Mouse (Mus musculus) CD4-positive, CD25-positive, alpha-beta regulatory T cell, adult 2 months (primary cell): ENCODE results near the gene Stmnd1.
"Not testable (repeated sequence)": the region's sequence is repeated elsewhere in the genome, so short reads cannot be mapped to it uniquely, and the experiment has no call there.

Source experiments
- DNase-seq: peaks from one replicate; pipeline ENCODE4 v3.0.0-alpha.2; 2012; ENCODE audit warnings: low read depth, low spot score

Gene Stmnd1

DNA sequence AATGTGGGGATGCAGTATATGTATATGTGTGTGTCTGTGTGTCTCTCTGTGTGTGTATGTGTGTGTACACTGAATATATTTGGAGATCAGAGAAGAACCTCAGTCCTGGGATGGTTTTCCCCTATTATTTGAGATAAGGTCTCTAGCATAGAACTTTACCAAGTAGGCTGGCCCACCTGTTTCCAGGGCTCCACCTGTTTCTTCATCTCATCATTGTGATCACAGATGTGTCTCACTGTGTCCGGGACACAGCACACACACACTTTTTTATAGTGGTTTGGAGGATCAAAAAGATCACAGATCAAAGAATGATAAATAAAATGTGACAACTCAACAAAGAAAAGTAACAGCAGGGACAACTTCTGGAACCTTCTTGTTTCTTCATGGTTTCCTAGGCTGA, 17.0 kb downstream of the Stmnd1 start:
- no peak for DNase-seq

- DNase-seq: no peak
These were observed 20.8 kb downstream of the Stmnd1 start for GRCm38 (mm10) chr13:46294365-46294764.

DNA sequence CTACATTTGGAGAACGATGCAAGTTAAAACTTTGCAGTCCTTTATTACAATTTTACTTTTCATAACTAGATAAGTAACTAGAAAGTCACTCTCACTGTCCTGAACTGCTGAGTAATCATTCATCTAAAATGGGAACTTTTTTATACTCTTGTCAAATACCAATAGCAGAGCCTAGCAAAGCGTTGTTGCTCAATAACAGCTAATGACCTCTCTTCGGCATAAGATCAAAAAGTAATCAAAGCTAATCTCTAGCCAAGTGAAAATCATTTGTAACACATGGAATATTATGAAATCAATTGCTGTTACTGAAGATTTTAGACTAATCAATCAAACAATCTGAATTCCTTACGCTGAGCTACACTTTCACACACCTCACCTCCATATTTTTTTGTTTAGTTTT, 24.2 kb downstream of the Stmnd1 start:
- DNase-seq: no peak

DNA sequence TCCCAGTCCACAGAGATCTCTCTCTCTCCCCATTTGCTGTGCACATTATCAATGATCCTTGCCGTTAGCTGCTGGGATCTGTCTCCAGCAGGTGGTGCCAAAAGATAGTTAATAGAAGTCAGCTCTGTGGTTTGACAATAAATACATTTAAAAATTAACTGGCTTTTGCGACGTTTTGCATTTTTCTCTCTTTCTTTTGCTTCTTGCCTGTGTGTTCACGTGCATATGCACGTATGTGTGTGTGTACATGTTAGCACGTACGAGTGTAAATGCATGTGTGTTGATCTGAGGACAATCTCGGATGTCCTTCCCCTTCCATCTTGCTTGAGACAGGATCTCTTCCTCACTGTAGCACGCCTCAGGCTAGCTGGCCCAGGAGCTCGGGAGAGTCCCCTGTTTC, 37.3 kb downstream of the Stmnd1 start:
- peak; percentile 85 for DNase-seq

DNA sequence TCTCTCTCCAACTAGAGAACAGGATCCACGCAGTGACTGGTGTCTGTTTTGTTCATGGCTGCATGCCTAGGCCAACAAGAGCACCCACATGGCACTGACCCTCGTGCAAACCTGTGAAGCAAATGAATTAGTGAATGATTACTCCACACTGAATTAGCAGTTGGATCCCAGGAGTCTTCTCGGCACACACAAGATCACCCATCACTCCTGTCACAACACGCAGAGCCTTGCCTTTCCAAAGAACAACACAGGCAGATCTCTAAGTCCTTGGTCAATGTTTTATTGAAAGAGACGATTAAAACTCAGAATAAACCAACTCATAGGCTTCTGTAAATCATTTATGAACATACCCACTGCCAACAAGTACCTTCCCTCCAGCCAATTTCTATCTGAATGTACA, 39.7 kb downstream of the Stmnd1 start:
- no peak for DNase-seq

GRCm38 (mm10) chr13:46315165-46315564, 41.6 kb downstream of the Stmnd1 start:
- no peak for DNase-seq

DNA sequence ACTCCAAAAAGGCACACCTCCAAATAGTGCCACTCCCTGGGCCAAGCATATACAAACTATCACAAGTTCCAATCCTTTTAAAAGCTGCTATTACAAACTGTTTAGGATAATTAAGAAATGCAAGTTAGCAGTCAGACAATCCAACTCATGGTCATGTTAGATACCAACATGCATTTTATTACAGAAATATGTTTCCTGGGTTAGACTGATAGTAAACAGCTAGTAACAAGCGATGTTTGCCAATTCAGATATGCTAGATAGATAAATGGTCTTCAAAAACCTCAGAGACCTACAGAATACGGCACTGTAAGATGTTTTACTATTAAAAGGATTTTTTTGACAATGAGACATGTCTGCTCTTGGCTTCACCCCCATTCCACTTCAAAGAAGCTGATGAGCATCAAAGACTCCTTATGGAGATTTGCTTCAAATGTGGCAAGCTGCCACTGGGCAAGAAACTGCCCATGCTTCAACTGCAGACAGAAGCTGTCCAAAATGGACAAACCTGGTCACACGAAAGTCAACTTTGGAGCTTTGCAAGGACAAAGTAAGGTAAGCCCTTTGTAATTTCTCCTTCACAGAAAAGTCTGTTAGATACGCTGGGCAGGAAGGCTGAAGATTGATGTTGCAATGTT, 52.9 kb downstream of the Stmnd1 start:
- no peak for DNase-seq

DNA sequence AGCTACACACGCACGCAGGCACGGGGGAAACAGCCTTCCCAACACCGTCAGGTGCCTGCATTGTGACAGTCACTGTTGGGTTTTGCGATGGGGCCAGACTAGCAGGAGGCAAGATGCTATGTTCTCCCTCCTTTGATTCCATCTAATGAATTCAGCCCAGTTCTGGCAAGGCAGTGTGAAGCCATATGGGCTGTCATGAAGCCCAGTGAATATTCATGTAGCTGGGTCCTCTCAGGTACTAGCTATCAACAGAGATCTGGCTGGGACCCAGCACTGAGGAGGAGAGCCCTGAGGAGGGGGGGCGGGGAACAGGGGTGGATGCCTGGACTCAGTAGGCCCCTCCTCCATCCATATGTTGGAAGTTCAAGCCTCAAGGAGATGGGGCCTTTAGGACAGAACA, 61.5 kb downstream of the Stmnd1 start:
- DNase-seq: no peak

GRCm38 (mm10) chr13:46336281-46336680, 62.8 kb downstream of the Stmnd1 start:
- DNase-seq: not testable (repeated sequence)

- peak; percentile 63 for DNase-seq
These were observed 64.3 kb downstream of the Stmnd1 start for GRCm38 (mm10) chr13:46337791-46338190.

DNA sequence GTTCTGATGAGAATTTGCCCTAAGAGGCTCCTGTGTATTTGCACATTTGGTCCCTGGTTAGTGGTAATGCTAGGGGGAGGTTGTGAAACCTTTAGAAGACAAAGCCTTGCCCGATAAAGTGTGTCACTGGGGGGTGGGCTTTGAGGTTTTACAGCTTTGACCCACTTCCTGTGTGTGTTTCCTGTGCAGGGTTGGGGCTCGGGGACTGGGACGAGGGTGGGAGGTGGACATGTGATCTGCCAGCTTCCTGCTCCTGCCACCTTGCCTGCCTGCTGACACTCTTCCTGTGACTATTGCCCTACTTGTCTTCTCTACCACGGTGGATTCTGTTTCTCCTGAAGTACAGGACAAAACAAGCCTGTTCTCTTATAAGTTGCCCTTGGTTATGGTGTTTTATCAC, 66.4 kb downstream of the Stmnd1 start:
- DNase-seq: peak; percentile 88

DNA sequence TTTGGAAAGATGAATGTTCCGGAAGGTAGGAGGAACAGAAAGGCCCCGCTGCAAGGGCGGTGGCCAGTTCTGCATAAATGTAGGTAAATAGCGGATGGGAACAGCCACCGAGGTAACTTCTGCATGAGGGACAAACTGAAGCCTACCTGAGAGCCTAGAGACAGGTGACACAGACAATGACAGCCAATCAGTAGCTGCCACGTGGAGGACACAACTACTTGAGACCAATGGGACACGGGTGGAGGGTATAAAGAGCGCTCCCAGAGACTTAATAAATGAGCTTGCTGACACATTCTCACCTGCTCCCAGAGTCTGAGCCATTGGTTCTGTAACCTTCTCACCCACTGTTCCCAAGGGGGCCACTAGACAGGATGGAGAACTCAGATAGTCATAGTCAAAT, 67.1 kb downstream of the Stmnd1 start:
- DNase-seq: peak; percentile 74

DNA sequence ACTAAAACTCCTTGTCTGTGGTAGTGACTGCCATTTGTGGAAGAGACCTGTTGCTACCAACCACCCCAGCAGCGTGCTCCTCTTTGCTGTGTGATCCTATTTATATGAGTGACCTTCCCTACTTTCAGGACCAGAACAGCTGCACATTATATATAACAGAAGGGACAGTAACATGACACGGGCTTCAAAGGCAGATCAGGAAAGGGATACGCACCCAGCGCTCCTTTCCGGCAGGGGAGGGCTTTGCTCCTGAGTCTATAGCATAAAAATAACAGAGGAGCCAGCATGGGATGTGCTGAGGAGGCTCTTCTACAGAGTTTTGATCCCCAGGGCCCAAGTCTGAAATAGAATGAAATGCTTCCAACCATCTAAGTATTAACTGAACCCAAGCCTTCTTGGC, 67.9 kb downstream of the Stmnd1 start:
- DNase-seq: no peak

- no peak for DNase-seq
These were observed 69.7 kb downstream of the Stmnd1 start for GRCm38 (mm10) chr13:46343226-46343625.

GRCm38 (mm10) chr13:46346830-46347512, 73.5 kb downstream of the Stmnd1 start:
- no peak for DNase-seq

DNA sequence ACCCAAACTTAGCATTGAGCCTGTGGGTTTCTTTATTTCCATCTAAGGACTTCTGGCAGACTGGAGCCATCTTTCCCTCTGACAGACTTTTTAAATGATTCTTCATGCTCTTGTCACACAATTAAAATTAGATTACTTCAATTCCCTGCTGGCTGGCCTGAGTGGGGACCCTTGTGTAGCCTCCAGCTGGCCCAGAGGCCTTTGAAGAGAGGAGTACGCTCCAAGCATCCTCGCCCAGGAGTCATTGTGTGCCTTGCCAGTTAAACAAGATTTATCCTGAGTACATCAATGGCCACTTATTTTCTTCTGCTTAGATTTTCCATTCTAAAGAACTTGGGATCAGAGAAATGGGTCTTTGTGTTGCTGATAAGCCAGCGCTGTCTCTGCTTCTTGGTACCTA, 76.1 kb downstream of the Stmnd1 start:
- no peak for DNase-seq
